Comparison of ENCODE assay signal across 25 mouse cellular contexts in the genomic region with DNA sequence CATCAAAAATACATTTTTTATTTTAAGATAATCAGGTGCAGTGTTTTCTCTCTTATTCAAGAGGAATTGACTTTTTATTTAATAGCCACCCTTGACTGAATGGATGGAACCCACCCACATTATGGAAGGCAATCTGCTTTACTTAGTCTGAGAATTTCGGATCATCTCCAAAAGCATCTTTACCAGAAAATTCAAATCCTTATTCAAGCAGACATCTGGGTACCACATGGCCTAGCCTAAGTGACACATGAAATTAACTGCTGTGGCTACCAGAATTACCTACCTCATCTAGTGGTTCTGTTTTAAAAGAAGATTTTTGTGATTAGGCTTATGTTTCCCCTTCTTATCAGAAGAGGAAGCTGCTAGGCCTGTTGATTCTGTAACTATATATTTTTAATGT.
"Had no signal": no experiment of that assay in that cellular context is flagged by ENCODE, and none has a peak within 500 bp of the region (broad histone marks: within the 10 kb centered on the region; RNA-seq: fewer than 3 reads in every experiment).

No protein-coding gene starts in this region.

- H3K27ac ChIP-seq: heart, adult 2 months; heart, embryonic 13.5 days; heart, embryonic 15.5 days; hindbrain, embryonic 13.5 days; hindbrain, embryonic 15.5 days; hindbrain, postnatal 0 days; limb, embryonic 10.5 days; limb, embryonic 12.5 days; liver, embryonic 13.5 days; liver, embryonic 15.5 days had no signal

- H3K4me2 ChIP-seq: heart, embryonic 11.5 days; heart, embryonic 13.5 days; heart, embryonic 15.5 days; hindbrain, embryonic 13.5 days; hindbrain, embryonic 15.5 days; limb, embryonic 12.5 days; liver, embryonic 11.5 days; liver, embryonic 13.5 days; liver, embryonic 15.5 days had no signal

- ATAC-seq: hindbrain, postnatal 0 days; intestine, embryonic 16.5 days; liver, postnatal 0 days had no signal

- H3K27me3 ChIP-seq: heart, embryonic 13.5 days; heart, embryonic 15.5 days; hindbrain, embryonic 13.5 days; hindbrain, embryonic 15.5 days; limb, embryonic 12.5 days; liver, embryonic 13.5 days; liver, embryonic 15.5 days had no signal

- DNase-seq: gastrocnemius, postnatal 14 days; gastrocnemius, postnatal 36 days; heart, adult 11 months; heart, adult 2 months; heart, postnatal 14 days; heart, postnatal 36 days; kidney, adult 11 months; kidney, adult 2 months; kidney, postnatal 10 days; kidney, postnatal 25 days; kidney, postnatal 4 days; liver; liver, embryonic 13.5 days; liver, postnatal 0 days had no signal

- H3K9me3 ChIP-seq: heart, embryonic 13.5 days; heart, embryonic 15.5 days; hindbrain, embryonic 13.5 days; hindbrain, embryonic 15.5 days; limb, embryonic 10.5 days; limb, embryonic 12.5 days; liver, embryonic 13.5 days; liver, embryonic 15.5 days had no signal

- H3K4me3 ChIP-seq: heart, adult 2 months; heart, embryonic 13.5 days; heart, embryonic 15.5 days; hindbrain, embryonic 13.5 days; hindbrain, embryonic 15.5 days; limb, embryonic 10.5 days; limb, embryonic 12.5 days; liver, embryonic 13.5 days; liver, embryonic 15.5 days had no signal

- H3K36me3 ChIP-seq: heart, embryonic 13.5 days; heart, embryonic 15.5 days; hindbrain, embryonic 13.5 days; hindbrain, embryonic 15.5 days; limb, embryonic 10.5 days; limb, embryonic 12.5 days; liver, embryonic 13.5 days; liver, embryonic 15.5 days had no signal

- H3K4me1 ChIP-seq: hindbrain, embryonic 13.5 days; hindbrain, embryonic 15.5 days; limb, embryonic 10.5 days; limb, embryonic 12.5 days; liver, embryonic 13.5 days; liver, embryonic 15.5 days had no signal

- H3K9ac ChIP-seq: heart, embryonic 13.5 days; heart, embryonic 15.5 days; hindbrain, embryonic 13.5 days; hindbrain, embryonic 15.5 days; limb, embryonic 12.5 days; liver, embryonic 13.5 days; liver, embryonic 15.5 days; liver, postnatal 0 days had no signal
